Mouse (Mus musculus) kidney, embryonic 16.5 days (tissue): Measurements from ENCODE around the gene Tex19.2. TPM values are rescaled to one million over a fixed set of nuclear protein-coding genes. Genes with fewer than 3 reads are reported as not detected.

Source experiments
- ATAC-seq: fragments of 200-750 bp; cut with Nextera tagmentation; 2 replicates; pipeline ENCODE4 v1.8.0; 2017; ENCODE audit warnings: moderate TSS enrichment; ENCODE audit not compliant: low FRiP score, low TSS enrichment
- H3K27ac ChIP-seq: fragments of 300-500 bp; sonication (generic); 2 replicates; pipeline ENCODE4 v1.5.1; 2014; ENCODE audit warnings: low read length
- H3K27me3 ChIP-seq: fragments of 300-500 bp; sonication (generic); 2 replicates; pipeline ENCODE4 v1.6.1; 2014; ENCODE audit warnings: low read length, control low read depth, mixed read lengths; ENCODE audit not compliant: insufficient read depth
- H3K36me3 ChIP-seq: fragments of 300-500 bp; sonication (generic); 2 replicates; pipeline ENCODE4 v1.6.1; 2014; ENCODE audit warnings: low read length, control low read depth, mixed read lengths; ENCODE audit not compliant: insufficient read depth
- H3K4me1 ChIP-seq: fragments of 300-500 bp; sonication (generic); 2 replicates; pipeline ENCODE4 v1.6.1; 2014; ENCODE audit warnings: low read length, control low read depth, mixed read lengths; ENCODE audit not compliant: insufficient read depth
- H3K4me2 ChIP-seq: fragments of 300-500 bp; sonication (generic); replicated peaks from 2 replicates; pipeline ENCODE4 v1.6.1; 2014; ENCODE audit warnings: low read depth, low read length
- H3K4me3 ChIP-seq: fragments of 300-500 bp; sonication (generic); 2 replicates; pipeline ENCODE4 v1.5.1; 2014; ENCODE audit warnings: mild to moderate bottlenecking, low read length
- H3K9ac ChIP-seq: fragments of 300-500 bp; sonication (generic); replicated peaks from 2 replicates; pipeline ENCODE4 v1.6.1; 2014; ENCODE audit warnings: low read length
- H3K9me3 ChIP-seq: fragments of 300-500 bp; sonication (generic); 2 replicates; pipeline ENCODE4 v1.6.1; 2016; ENCODE audit warnings: low read length, control low read depth
- whole genome bisulfite sequencing: fragments of 180-500 bp; shearing (Covaris S2); extraction: QIAGEN DNeasy Blood & Tissue Kit; methylation state at CpG from one replicate; pipeline ENCODE4 v1.1.7; 2014; 5-methylcytosine and 5-hydroxymethylcytosine counted together
- polyA plus RNA-seq: library from polyadenylated mRNA; unstranded; fragments of >200 nt; fragmentation: Nextera tagmentation; extraction: Ambion mirVana; gene quantifications from 2 replicates; pipeline ENCODE4 v1.2.1, GENCODE M21; 2015

Gene Tex19.2
- polyA plus RNA-seq, 1 experiment from 2014 or later = not detected

- no peaks in the 10 kb centered on the region for H3K36me3 ChIP-seq
- H3K4me2 ChIP-seq = no peak overlapping the region
- no peaks in the 10 kb centered on the region for H3K9me3 ChIP-seq
- H3K27ac ChIP-seq = no peak overlapping the region
- peak; percentile 46; the same call in 1 of the 2 replicates for ATAC-seq
- WGBS = 47% methylated on average over 6 of the region's 6 CpGs
- H3K9ac ChIP-seq = no peak overlapping the region
- H3K4me3 ChIP-seq = no peak overlapping the region
- no peaks in the 10 kb centered on the region for H3K27me3 ChIP-seq
- no peaks in the 10 kb centered on the region for H3K4me1 ChIP-seq
These were observed 20.3 kb upstream of the Tex19.2 start for GRCm38 (mm10) chr11:121138732-121139131.

- Histone ChIP-seq H3K9me3 (no peaks in the 10 kb centered on the region), H3K9ac (no peak overlapping the region), H3K4me1 (no peaks in the 10 kb centered on the region), H3K27ac (no peak overlapping the region), H3K4me2 (no peak overlapping the region), H3K4me3 (no peak overlapping the region), H3K27me3 (no peaks in the 10 kb centered on the region), H3K36me3 (no peaks in the 10 kb centered on the region)
- no peak for ATAC-seq
- 78% methylated on average over 5 of the region's 5 CpGs for WGBS
These were observed 19.2 kb upstream of the Tex19.2 start for GRCm38 (mm10) chr11:121137682-121138081.

GRCm38 (mm10) chr11:121134600-121134999 is 16.1 kb upstream of the Tex19.2 start:
- no peak for ATAC-seq
- H3K9ac ChIP-seq = no peak overlapping the region
- H3K4me3 ChIP-seq = no peak overlapping the region
- WGBS = 34% methylated on average over 1 of the region's 1 CpGs
- no peak overlapping the region for H3K27ac ChIP-seq
- no peak overlapping the region for H3K4me2 ChIP-seq
- H3K4me1 ChIP-seq = no peaks in the 10 kb centered on the region
- no peaks in the 10 kb centered on the region for H3K27me3 ChIP-seq
- no peaks in the 10 kb centered on the region for H3K9me3 ChIP-seq
- no peaks in the 10 kb centered on the region for H3K36me3 ChIP-seq

- H3K4me2 ChIP-seq = no peak overlapping the region
- no peaks in the 10 kb centered on the region for H3K36me3 ChIP-seq
- H3K4me1 ChIP-seq = no peaks in the 10 kb centered on the region
- H3K27me3 ChIP-seq = no peaks in the 10 kb centered on the region
- H3K9me3 ChIP-seq = no peaks in the 10 kb centered on the region
- ATAC-seq = no peak
- H3K27ac ChIP-seq = no peak overlapping the region
- WGBS = 60% methylated on average over 1 of the region's 1 CpGs
- no peak overlapping the region for H3K4me3 ChIP-seq
- H3K9ac ChIP-seq = no peak overlapping the region
These were observed 11.1 kb upstream of the Tex19.2 start for GRCm38 (mm10) chr11:121129616-121130015.

GRCm38 (mm10) chr11:121127441-121127840 is 9.0 kb upstream of the Tex19.2 start:
- H3K27ac ChIP-seq = no peak overlapping the region
- no peak for ATAC-seq
- H3K27me3 ChIP-seq = no peaks in the 10 kb centered on the region
- no peaks in the 10 kb centered on the region for H3K36me3 ChIP-seq
- no peak overlapping the region for H3K4me2 ChIP-seq
- H3K4me1 ChIP-seq = no peaks in the 10 kb centered on the region
- H3K4me3 ChIP-seq = no peak overlapping the region
- 87% methylated on average over 3 of the region's 3 CpGs for WGBS
- no peak overlapping the region for H3K9ac ChIP-seq
- H3K9me3 ChIP-seq = no peaks in the 10 kb centered on the region

- Histone ChIP-seq H3K9ac (no peak overlapping the region), H3K4me1 (no peaks in the 10 kb centered on the region), H3K4me2 (no peak overlapping the region), H3K27me3 (no peaks in the 10 kb centered on the region), H3K36me3 (no peaks in the 10 kb centered on the region), H3K4me3 (no peak overlapping the region), H3K27ac (no peak overlapping the region), H3K9me3 (no peaks in the 10 kb centered on the region)
- WGBS = 85% methylated on average over 1 of the region's 1 CpGs
- ATAC-seq = no peak
These were observed 7.9 kb upstream of the Tex19.2 start for GRCm38 (mm10) chr11:121126395-121126794.

- no peaks in the 10 kb centered on the region for H3K27me3 ChIP-seq
- no peak overlapping the region for H3K4me3 ChIP-seq
- 82% methylated on average over 3 of the region's 3 CpGs for WGBS
- H3K9me3 ChIP-seq = no peaks in the 10 kb centered on the region
- H3K4me1 ChIP-seq = no peaks in the 10 kb centered on the region
- no peak for ATAC-seq
- H3K9ac ChIP-seq = no peak overlapping the region
- H3K4me2 ChIP-seq = no peak overlapping the region
- no peaks in the 10 kb centered on the region for H3K36me3 ChIP-seq
- H3K27ac ChIP-seq = no peak overlapping the region
These were observed 7.2 kb upstream of the Tex19.2 start for GRCm38 (mm10) chr11:121125522-121126172.

GRCm38 (mm10) chr11:121123438-121123837 is 5.0 kb upstream of the Tex19.2 start:
- 93% methylated on average over 4 of the region's 4 CpGs for WGBS
- no peak overlapping the region for H3K4me2 ChIP-seq
- H3K4me1 ChIP-seq = no peaks in the 10 kb centered on the region
- no peaks in the 10 kb centered on the region for H3K36me3 ChIP-seq
- H3K4me3 ChIP-seq = no peak overlapping the region
- H3K9me3 ChIP-seq = no peaks in the 10 kb centered on the region
- H3K9ac ChIP-seq = no peak overlapping the region
- no peaks in the 10 kb centered on the region for H3K27me3 ChIP-seq
- H3K27ac ChIP-seq = no peak overlapping the region
- no peak for ATAC-seq

- no peak overlapping the region for H3K27ac ChIP-seq
- H3K36me3 ChIP-seq = no peaks in the 10 kb centered on the region
- no peaks in the 10 kb centered on the region for H3K27me3 ChIP-seq
- WGBS = 66% methylated on average over 2 of the region's 2 CpGs
- no peak overlapping the region for H3K4me2 ChIP-seq
- no peaks in the 10 kb centered on the region for H3K4me1 ChIP-seq
- no peaks in the 10 kb centered on the region for H3K9me3 ChIP-seq
- H3K9ac ChIP-seq = no peak overlapping the region
- ATAC-seq = no peak
- no peak overlapping the region for H3K4me3 ChIP-seq
These were observed 3.7 kb upstream of the Tex19.2 start for GRCm38 (mm10) chr11:121122024-121122670.

GRCm38 (mm10) chr11:121121151-121121550 is 2.7 kb upstream of the Tex19.2 start:
- H3K27me3 ChIP-seq = no peaks in the 10 kb centered on the region
- H3K9ac ChIP-seq = no peak overlapping the region
- no peaks in the 10 kb centered on the region for H3K9me3 ChIP-seq
- no peak overlapping the region for H3K27ac ChIP-seq
- H3K4me1 ChIP-seq = no peaks in the 10 kb centered on the region
- no peak overlapping the region for H3K4me2 ChIP-seq
- WGBS = 56% methylated on average over 3 of the region's 3 CpGs
- H3K36me3 ChIP-seq = no peaks in the 10 kb centered on the region
- no peak for ATAC-seq
- H3K4me3 ChIP-seq = no peak overlapping the region
